Mouse (Mus musculus) yolk sac, embryonic 10.5 days (tissue): ENCODE data around the gene Galr3.

ENCODE experiments used
- DNase-seq: peaks from one replicate; pipeline ENCODE4 v3.0.0-alpha.2; 2017; ENCODE audit warnings: low spot score

Gene Galr3

DNA sequence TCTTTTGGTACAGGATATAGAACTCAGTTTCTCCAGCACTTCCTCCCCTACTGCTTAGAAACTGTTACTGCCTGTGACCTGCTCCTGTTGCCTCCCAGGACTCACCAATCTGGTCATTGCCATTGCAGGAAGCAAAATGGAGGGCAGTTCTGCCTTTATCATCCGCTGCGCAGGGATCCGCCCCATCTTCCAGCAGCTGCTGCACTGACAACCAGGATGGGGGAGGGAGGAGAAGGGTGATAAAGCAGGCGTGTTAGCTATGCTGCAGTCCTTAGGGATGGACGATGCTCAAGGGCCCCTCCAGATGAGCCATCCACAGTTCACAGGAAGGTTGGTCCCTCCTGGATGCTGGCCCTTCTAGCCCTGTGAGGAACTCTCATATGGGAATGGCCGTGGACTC is 16.2 kb downstream of the Galr3 start:
- DNase-seq, result no peak

DNA sequence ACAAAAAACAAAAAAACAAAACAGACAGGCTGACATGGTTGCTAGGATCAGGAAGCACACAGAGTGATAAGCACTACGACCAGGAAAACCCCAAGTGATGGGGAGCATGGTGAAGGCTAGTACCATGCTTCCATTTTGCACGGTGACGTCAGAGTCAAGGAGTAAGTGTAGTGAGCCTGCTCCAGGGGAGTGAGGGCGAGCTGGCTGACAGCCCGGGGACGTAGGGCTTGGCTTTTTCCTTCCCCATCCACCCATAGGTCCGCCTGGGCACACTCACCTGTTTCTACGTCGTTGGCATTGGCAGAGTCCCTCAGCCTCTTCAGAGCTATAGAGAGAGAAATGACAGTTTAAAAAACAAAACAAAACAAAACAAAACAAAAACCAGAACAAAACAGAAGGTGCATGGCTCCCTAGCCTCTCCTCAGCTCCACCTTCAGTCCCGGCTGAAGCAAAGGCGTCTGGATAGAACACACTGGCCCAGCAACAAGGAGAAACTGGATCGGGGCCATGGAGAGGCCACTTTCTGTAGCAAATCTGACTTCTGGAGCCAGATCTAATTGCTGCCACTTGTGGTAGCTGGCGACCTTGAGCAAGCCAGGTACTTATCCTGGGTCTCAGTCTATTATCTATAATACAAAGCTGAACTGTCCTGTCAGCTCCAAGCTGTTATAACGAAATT is 19.3 kb downstream of the Galr3 start:
- no peak for DNase-seq

DNA sequence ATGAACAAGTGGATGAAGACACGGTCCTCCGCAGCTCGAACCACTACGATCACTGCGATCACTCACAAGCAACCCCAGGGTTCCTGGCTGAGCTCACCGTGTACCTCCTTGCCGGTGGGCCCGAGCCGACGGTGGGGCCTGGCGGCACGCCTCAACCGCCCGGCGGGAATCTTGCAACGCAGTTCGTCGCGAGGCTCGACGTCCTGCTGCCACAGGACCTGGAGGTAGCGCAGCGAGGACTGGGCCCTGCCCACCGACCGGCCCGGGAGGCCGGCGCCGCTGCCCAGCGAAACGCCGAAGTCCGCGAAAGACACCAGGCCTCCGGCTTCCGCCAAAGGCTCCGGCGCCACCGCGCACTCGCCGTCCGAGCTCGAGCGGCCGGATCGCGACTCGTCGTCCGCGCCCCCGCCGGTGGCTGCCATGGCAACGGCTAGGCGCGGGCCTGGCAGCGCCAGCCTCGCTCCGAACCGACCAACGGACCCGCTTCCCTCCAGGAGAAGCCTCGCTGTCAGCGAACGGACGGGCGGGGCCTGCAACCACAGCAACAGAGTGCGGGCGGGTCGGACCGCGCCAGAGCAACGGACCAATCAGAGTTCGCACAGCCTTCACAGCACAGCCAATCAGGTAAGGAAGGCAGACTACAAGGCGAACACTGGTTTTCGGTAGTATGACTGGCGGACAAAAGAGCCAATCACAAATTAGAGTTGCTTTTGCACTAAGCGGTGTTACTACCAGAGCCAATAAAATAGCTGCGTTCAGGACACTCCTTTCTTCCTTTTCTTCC is 20.9 kb downstream of the Galr3 start, which contains the start of gene Ankrd54:
Gene Ankrd54 (minus strand): TSS at position 518 of the 784 bp plus-strand sequence.
- DNase-seq, result peak; percentile 99

DNA sequence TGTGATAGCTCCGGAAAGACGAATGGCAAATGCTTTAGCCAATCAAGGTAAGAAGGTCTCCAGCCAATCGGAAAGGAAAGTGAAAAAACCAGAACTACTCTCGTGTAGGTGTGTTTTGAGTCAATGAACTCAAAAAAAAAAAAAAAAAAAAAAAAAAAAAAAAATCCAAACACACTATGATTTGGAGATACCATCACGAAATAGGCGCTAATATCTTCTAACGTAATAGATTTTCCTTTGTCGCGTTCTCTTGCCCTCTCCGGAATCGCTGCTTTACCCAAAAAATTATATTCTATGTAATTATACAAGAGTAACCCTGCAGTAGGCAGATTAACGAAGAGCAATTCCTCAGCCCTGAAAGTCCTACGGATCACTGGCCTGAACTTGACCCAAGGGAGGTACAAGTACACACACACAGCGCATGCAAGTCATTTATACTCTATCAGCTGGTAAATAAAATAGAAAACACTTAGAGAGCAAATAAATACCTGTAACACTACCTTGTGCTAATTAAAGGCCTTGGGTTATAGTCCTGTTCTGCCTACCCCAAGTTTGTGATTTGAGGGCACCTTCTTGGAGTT is 21.6 kb downstream of the Galr3 start:
- no peak for DNase-seq

DNA sequence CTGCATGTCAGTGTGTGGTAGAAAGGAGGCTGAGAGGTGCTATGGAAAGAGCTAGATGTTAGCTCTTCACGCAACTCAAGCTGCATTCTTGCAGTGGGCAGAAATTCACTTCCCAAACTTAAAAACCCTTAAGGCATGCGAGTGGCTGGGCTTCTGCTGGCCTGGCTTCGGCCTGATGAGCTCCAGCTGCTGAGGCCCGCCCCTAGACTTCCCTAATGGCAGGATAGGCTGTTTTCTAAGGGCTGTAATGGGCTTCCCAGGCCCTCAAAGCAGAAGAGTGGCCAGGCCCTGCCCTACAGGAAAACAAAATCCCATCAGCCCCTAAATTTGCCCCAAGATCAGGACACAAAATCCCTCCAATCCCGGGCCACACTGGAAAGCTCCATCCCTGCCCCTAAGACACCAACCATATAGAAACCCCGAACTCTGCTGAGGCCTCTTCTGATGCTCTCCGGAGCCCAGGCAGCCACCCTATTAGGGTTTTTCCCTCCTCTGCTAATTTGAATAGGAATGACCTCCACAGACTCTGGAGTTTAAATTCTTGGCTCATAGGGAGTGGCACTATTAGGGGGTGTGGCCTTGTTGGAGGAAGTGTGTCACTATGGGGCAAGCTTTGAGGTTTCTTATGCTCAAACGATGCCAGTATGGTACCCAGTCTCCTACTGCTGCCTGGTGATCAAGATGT is 23.5 kb downstream of the Galr3 start:
- no peak for DNase-seq

DNA sequence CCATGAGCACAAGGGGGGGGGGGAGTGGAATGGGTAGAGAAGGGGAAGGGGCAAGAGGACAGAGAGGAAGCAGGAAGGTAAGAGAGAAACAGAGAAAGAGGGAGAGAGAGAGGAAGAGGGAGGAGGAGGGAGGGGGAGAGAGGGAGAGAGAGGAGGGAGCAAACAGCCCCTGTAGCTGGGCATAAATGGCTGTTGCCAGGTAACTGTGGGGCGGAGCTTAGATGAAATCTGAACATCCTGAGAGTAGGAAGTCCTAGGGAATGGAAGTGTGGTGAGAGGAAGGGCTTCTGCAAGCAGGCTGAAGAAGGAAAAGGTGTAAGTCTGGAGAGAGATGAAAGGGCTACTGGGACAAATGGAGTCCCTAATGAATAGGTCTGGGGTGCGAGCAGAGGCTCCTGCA is 24.6 kb downstream of the Galr3 start:
- no peak for DNase-seq

DNA sequence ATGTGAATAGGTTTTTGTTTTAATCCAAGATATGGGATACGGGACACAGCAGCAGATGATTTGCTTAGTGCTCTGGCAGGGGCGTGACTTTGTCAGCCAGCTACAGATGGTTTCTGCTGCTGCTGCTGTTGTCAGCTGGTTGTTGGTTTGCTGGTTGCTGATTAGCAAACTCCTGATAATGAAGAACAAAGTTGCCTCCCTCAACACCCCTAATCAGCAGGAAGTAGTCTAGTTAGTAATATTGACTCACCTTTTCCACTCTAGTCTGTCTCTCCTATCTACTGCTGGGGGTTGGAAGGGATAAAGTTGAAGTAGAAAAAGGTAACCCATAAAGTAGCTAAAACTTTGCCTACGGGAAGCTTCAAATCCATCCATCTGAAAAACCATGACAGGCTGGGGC is 25.9 kb downstream of the Galr3 start:
- DNase-seq, result peak; percentile 79

DNA sequence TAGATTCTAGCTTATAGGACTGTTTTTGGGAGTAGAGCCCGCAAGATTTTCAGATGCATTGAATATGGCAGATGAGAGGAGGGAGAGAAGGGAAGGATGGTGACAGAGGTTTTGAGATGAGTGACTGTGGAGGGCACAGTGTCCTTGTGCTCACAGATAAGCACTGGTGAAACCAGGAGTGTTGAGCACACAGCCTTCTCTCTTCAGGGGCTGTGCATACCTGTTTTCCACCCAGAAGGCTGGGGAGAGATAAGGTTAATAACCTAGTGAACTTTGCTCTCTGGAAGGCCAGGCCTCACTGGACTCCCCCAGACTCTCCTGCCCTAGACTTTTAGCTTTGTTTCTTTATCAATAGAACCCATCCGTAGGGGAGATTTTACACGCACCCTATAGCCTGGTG is 26.7 kb downstream of the Galr3 start:
- DNase-seq, result peak; percentile 66

DNA sequence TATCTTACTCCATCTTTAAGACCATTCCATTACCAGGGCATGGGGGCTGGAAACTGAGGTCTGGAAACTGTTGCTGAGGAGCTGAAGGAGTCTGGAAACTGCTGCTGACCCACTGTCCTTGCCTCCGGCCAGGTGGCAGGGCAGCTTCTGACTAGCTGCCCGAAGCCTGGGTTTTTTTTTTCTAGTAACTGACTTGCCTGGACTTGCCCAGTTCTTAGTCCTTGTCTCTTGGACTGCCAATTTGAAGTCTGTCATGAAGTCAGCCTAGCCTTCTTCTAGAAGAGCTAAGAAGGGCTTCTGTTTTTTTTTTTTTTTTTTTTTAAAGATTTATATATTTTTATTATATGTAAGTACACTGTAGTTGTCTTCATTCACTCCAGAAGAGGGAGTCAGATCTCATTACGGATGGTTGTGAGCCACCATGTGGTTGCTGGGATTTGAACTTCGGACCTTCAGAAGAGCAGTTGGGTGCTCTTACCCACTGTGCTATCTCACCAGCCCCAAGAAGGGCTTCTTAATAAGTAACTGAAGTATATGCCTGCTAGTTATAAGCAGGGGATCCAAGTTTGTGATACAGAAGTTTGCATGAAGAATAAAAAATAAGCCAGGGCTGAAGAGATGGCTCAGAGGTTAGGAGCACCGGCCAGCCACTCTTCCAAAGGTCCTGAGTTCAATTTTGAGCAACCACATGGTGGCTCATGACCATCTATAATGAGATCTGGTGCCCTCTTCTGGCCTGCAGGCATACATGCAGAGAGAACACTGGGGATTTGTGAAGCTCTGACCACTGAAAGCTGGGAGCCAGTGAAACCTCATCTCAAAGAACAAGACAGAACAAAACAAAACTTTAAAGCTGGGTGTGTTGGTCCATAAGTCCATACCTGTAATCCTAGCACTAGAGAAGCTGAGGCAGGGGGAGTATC is 29.7 kb downstream of the Galr3 start:
- DNase-seq, result peak; percentile 62

DNA sequence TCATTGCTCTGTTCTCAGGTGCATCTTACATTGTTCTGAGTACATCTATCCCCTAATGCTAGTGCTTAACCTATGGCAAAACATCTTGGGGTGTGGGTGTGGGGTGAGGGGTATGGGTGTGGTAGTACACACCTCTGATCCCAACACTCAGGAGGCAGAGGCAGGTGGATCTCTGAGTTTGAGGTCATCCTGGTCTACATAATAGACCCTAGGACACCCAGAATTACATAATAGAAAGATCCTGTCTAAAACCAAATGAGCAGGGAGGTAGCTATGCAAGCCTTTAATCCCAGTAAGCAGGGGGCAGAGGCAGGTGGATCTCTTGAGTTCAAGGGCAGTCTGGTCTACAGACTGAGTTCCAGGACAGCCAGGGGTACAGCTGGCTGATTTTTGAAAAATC is 32.1 kb downstream of the Galr3 start:
- no peak for DNase-seq

DNA sequence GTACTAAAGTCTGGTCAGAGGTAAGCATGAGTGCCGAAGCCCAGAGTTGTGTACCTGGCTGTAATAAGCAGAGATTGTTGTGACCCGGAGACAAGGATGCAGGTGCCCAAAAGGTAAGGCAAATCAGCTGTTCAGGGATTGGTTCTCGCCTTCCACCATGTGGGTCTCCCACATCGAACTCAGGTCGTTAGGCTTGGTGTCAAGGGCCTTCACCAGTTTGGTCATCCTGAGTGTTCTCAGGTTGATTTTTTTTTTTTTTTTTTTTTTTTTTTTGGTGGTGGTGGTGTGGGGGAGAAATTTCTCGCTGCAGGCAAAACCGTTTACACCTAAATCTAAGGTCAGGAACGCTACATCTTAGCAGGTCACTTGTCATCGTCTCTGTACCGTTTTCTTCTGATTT is 32.8 kb downstream of the Galr3 start:
- no peak for DNase-seq

DNA sequence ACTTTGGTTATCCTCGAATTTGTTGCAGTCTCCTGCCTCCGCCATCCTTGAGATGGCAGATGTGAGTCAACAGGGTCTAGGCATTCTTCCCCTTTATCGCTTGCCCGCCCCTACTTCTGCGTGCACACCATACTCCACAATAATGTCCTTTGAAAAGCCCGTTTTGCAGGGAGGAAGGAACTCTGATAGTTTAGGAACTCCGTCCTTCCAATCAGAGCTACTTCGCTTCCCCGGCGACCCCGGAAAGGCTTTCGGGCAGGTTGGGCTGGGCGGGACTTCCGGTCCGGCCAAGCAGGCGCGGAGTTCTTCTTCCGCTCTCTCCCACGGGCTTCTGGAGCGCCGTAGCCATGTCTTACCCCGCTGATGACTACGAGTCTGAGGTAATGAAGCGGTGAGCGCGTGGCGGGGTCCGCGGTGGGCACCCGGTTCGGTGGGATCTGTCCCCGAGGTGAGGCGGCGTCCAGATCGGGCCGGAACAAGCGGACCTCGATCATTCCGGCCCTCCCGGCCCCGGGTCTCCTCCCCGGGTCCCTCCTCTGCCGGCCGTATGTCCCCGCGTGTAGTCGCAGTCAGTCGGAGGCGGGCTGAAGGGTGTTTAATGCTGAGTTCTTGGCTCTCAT is 33.3 kb downstream of the Galr3 start, which contains the start of gene Eif3l:
Gene Eif3l (plus strand): TSS at position 267 of the 620 bp plus-strand sequence.
- DNase-seq, result peak; percentile 90

DNA sequence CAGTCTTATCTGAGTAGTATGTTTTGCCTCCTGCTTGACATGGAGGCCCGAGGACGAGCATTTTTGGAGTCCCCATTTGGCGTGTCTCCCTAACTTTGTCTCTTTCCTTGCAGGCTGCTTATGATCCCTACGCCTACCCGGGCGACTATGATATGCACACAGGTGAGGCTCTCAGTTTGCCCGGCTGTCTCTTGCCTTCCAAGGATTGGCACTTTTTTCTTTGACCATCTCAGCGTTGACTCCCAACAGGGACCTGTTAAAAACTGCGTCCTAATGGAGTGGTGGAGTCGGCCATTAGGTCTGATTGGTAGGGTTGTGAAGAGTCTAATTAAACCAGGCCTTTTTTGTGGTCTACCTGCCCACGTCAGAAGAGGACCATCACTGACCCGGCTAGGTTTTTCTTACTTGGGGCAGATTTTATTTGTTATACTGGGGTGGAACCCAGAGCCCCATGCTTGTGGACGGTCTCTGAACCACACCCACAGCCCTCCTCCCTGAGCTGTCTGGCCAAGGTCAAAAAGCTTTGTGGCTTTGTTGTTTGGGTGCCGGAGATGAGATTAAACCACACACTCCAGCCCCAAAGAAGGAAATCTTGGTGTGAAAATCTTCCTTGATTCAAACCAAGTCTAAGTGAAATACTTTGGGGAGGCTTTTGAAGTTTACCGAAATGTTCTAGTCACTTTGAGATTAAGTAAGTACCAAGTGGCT is 34.1 kb downstream of the Galr3 start:
- DNase-seq, result no peak

DNA sequence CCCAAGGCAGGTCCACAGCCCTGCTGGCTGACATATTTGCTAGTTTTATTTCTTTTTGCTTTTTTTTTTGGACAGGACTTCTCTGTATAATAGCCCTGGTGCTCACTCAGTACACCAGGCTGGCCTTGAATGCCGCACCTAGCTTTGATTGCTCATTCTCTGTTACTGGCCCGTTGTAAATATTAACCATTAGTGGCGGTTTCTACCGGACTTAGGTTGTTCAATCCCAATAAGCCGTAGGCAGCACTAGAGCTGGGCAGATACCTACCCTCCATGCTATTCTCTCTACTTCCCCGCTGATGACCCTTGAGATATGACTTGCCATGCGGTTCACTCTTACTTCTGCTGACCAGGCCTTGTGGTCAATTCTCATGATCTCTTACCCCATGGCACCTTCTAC is 37.9 kb downstream of the Galr3 start:
- DNase-seq, result peak; percentile 61

DNA sequence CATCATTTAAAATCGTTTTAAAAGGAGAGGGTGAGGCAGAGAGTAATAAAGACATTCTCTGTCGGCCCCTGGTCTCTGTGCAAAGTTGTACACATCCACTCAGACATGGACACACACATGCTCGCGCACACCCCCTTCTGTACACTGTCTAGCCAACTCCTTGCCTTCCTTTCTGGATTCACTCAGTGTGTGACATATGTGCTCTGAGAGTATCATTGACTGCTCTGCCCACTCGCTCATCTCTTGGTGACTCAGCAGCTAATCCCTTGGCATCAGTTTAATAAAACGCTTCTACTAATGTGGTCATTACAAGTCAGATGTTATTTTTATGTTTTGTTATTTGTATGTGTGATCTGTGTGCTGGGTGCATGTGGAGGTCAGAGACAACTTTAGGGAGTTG is 50.6 kb downstream of the Galr3 start:
- DNase-seq, result no peak
